ENCODE assay signal across 9 mouse cellular contexts in genomic region chr6:86479311-86479710, GRCm38 (mm10). TPM values are rescaled to one million over a fixed set of nuclear protein-coding genes. Genes with fewer than 3 reads are reported as not detected.
DNase-seq lines count a peak whose midpoint lies in the region; ATAC-seq and TF ChIP-seq lines count a peak whose summit lies in the region.
"Had no signal": no experiment of that assay in that cellular context is flagged by ENCODE, and none has a peak within 500 bp of the region (broad histone marks: within the 10 kb centered on the region; RNA-seq: fewer than 3 reads in every experiment).

No protein-coding gene starts in this region.

- no peak for TF ChIP-seq CTCF in lung, adult 2 months (IDR thresholded peaks at IDR 0.05; ENCODE audit: insufficient read depth, low read length)

- H3K36me3 ChIP-seq in lung, embryonic 15.5 days, result no peaks in the 10 kb centered on the region
- H3K36me3 ChIP-seq in heart, embryonic 11.5 days (ENCODE audit: control insufficient read depth, insufficient read depth, low read length), result no peaks in the 10 kb centered on the region
- no peaks in the 10 kb centered on the region for H3K36me3 ChIP-seq in kidney, embryonic 15.5 days
- H3K36me3 ChIP-seq in neural tube, embryonic 15.5 days, result no peaks in the 10 kb centered on the region

- no peak for TF ChIP-seq POLR2A in lung, adult 2 months (IDR thresholded peaks at IDR 0.05; ENCODE audit: borderline replicate concordance, extremely low read depth, low read depth, low read length)

- 52% methylated on average over 3 of the region's 3 CpGs for WGBS in lung, embryonic 15.5 days
- WGBS in lung, adult 2 months, result 61% methylated on average over 3 of the region's 3 CpGs
- WGBS in heart, embryonic 11.5 days (ENCODE audit: insufficient replicate concordance), result 56% methylated on average over 3 of the region's 3 CpGs
- 46% methylated on average over 3 of the region's 3 CpGs for WGBS in kidney, embryonic 15.5 days
- 69% methylated on average over 3 of the region's 3 CpGs for WGBS in neural tube, embryonic 15.5 days

- no peaks in the 10 kb centered on the region for H3K27me3 ChIP-seq in lung, embryonic 15.5 days
- H3K27me3 ChIP-seq in heart, embryonic 11.5 days (ENCODE audit: control insufficient read depth, insufficient read depth, low read length), result no peaks in the 10 kb centered on the region
- no peaks in the 10 kb centered on the region for H3K27me3 ChIP-seq in kidney, embryonic 15.5 days
- H3K27me3 ChIP-seq in neural tube, embryonic 15.5 days (replicated peaks), result no peaks in the 10 kb centered on the region

- no peak overlapping the region for H3K9ac ChIP-seq in lung, embryonic 15.5 days
- H3K9ac ChIP-seq in heart, embryonic 11.5 days (ENCODE audit: low read depth, low read length), result no peak overlapping the region
- H3K9ac ChIP-seq in kidney, embryonic 15.5 days, result 0 out of 2 replicates have a peak overlapping the region, but pooled peaks have one; percentile 5
- no peak overlapping the region for H3K9ac ChIP-seq in neural tube, embryonic 15.5 days (replicated peaks)

- H3K4me3 ChIP-seq in lung, embryonic 15.5 days, result no peak overlapping the region
- no peak overlapping the region for H3K4me3 ChIP-seq in lung, adult 2 months (replicated peaks; ENCODE audit: extremely low read depth, low read depth, low read length)
- no peak overlapping the region for H3K4me3 ChIP-seq in heart, embryonic 11.5 days (ENCODE audit: low read depth, low read length)
- H3K4me3 ChIP-seq in kidney, embryonic 15.5 days (replicated peaks), result no peak overlapping the region
- no peak overlapping the region for H3K4me3 ChIP-seq in neural tube, embryonic 15.5 days (replicated peaks)

- peak overlapping the region; percentile 83 for H3K27ac ChIP-seq in lung, embryonic 15.5 days
- peak overlapping the region; percentile 73 for H3K27ac ChIP-seq in heart, embryonic 11.5 days (ENCODE audit: low read depth, low read length)
- peak overlapping the region; percentile 88 for H3K27ac ChIP-seq in kidney, embryonic 15.5 days
- peak overlapping the region; percentile 71 for H3K27ac ChIP-seq in neural tube, embryonic 15.5 days (replicated peaks)

- peaks cover 42% of the 10 kb centered on the region for H3K4me1 ChIP-seq in lung, embryonic 15.5 days
- peaks cover 30% of the 10 kb centered on the region for H3K4me1 ChIP-seq in lung, adult 2 months (ENCODE audit: control insufficient read depth, insufficient read depth, low read length)
- peaks cover 21% of the 10 kb centered on the region for H3K4me1 ChIP-seq in heart, embryonic 11.5 days (ENCODE audit: control insufficient read depth, insufficient read depth, low read length)
- H3K4me1 ChIP-seq in kidney, embryonic 15.5 days, result peaks cover 65% of the 10 kb centered on the region
- H3K4me1 ChIP-seq in neural tube, embryonic 15.5 days, result peaks cover 21% of the 10 kb centered on the region

- no peak for DNase-seq in lung, adult 2 months
- DNase-seq in spleen, adult 12 weeks (ENCODE audit: low spot score), result no peak
- no peak for DNase-seq in spleen, postnatal 10 days (ENCODE audit: low spot score in 2 of 2)
- no peak for DNase-seq in urinary bladder, postnatal 10 days (ENCODE audit: low spot score)

- no peak overlapping the region; the same call in 1 of the 2 replicates for H3K4me2 ChIP-seq in lung, embryonic 15.5 days
- H3K4me2 ChIP-seq in heart, embryonic 11.5 days, result no peak overlapping the region
- H3K4me2 ChIP-seq in kidney, embryonic 15.5 days, result no peak overlapping the region
- H3K4me2 ChIP-seq in neural tube, embryonic 15.5 days, result no peak overlapping the region

- H3K9me3 ChIP-seq in lung, embryonic 15.5 days, result no peaks in the 10 kb centered on the region
- H3K9me3 ChIP-seq in heart, embryonic 11.5 days (replicated peaks; ENCODE audit: control insufficient read depth, low read length), result no peaks in the 10 kb centered on the region
- H3K9me3 ChIP-seq in kidney, embryonic 15.5 days (replicated peaks), result no peaks in the 10 kb centered on the region
- no peaks in the 10 kb centered on the region for H3K9me3 ChIP-seq in neural tube, embryonic 15.5 days (replicated peaks)

- ATAC-seq in lung, embryonic 15.5 days (ENCODE audit: borderline replicate concordance, extremely low read depth, low FRiP score, low TSS enrichment), result no peak
- no peak for ATAC-seq in heart, embryonic 11.5 days (replicated peaks; ENCODE audit: insufficient number of reproducible peaks, low FRiP score, low TSS enrichment)
- ATAC-seq in kidney, embryonic 15.5 days (replicated peaks; ENCODE audit: low FRiP score), result 0 out of 2 replicates have a peak, but pooled peaks have one; percentile 12
- no peak for ATAC-seq in neural tube, embryonic 15.5 days (ENCODE audit: low FRiP score)

RNA-seq across cellular contexts. Expression of gene C87436, which starts 41.1 kb away (rescaled TPM):
- 20.9 and 22.1 TPM in 2 replicates for polyA plus RNA-seq in lung, embryonic 15.5 days (2015; fragmentation: Nextera tagmentation; extraction: Ambion mirVana)
- polyA plus RNA-seq in lung, adult 2 months (2012; rRNA removed), result 10.4 and 13.4 TPM in 2 replicates
- polyA plus RNA-seq in heart, embryonic 11.5 days (2014; fragmentation: Nextera tagmentation; extraction: Ambion mirVana), result 15.2 and 16.7 TPM in 2 replicates
- 24.4 and 25.5 TPM in 2 replicates for polyA plus RNA-seq in kidney, embryonic 15.5 days (2015; fragmentation: Nextera tagmentation; extraction: Ambion mirVana)
- polyA plus RNA-seq in neural tube, embryonic 15.5 days (2015; fragmentation: Nextera tagmentation; extraction: Ambion mirVana), result 22.2 and 25.6 TPM in 2 replicates

RNA-seq across cellular contexts. Expression of gene Pcbp1, which starts 46.8 kb away (rescaled TPM):
- polyA plus RNA-seq in lung, embryonic 15.5 days (2015; fragmentation: Nextera tagmentation; extraction: Ambion mirVana), result 554 and 556 TPM in 2 replicates
- 161 TPM in 2 replicates for polyA plus RNA-seq in lung, adult 2 months (2012; rRNA removed)
- 312 and 348 TPM in 2 replicates for polyA plus RNA-seq in heart, embryonic 11.5 days (2014; fragmentation: Nextera tagmentation; extraction: Ambion mirVana)
- 488 and 506 TPM in 2 replicates for polyA plus RNA-seq in kidney, embryonic 15.5 days (2015; fragmentation: Nextera tagmentation; extraction: Ambion mirVana)
- 331 and 342 TPM in 2 replicates for polyA plus RNA-seq in neural tube, embryonic 15.5 days (2015; fragmentation: Nextera tagmentation; extraction: Ambion mirVana)

RNA-seq across cellular contexts. Expression of gene Gm44790, which starts 52.9 kb away (rescaled TPM):
- 1.3 TPM in 1 of 2 replicates, not detected in the other for polyA plus RNA-seq in lung, embryonic 15.5 days (2015; fragmentation: Nextera tagmentation; extraction: Ambion mirVana)
- polyA plus RNA-seq in lung, adult 2 months (2012; rRNA removed), result 6.9 and 9.6 TPM in 2 replicates
- not detected in 2 replicates for polyA plus RNA-seq in heart, embryonic 11.5 days (2014; fragmentation: Nextera tagmentation; extraction: Ambion mirVana)
- polyA plus RNA-seq in kidney, embryonic 15.5 days (2015; fragmentation: Nextera tagmentation; extraction: Ambion mirVana), result 0.43 and 0.51 TPM in 2 replicates
- polyA plus RNA-seq in neural tube, embryonic 15.5 days (2015; fragmentation: Nextera tagmentation; extraction: Ambion mirVana), result not detected in 2 replicates
- polyA plus RNA-seq: macrophage had no signal
